Mouse (Mus musculus) frontal cortex, postnatal 25 days (tissue): ENCODE data around the gene Map3k10.

Experiments used
- DNase-seq, 2 experiments: peaks; one replicate each; pipeline ENCODE4 v3.0.0; 2022; ENCODE audit warnings: low spot score in 2 of 2

Gene Map3k10

DNA sequence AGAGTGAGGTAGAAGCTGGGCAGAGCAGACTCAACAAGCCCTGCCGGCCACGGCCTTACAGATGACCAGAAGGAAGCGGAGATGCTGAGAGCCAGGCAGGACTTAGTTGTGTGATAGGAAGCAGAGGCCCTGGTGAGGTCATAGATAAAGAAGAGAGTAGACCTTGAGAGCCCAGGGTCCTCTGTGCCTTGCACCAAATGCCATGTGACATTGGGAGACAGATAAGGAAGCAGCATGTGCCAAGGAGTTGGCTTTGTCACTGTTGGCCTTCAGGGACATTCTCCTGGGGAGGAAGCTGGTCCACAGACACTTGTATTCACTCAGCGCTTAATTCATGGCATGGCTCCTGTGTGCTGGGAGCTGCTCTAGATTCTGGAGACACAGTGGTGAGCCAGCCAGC lies 65.1 kb downstream of the Map3k10 start:
- DNase-seq, result no peak

- DNase-seq, result no peak
Observed at GRCm38 (mm10) chr7:27608130-27608529, 66.3 kb downstream of the Map3k10 start.

- peak in 1 of 2 experiments; percentile 55 for DNase-seq
Observed at GRCm38 (mm10) chr7:27607580-27607979, 66.8 kb downstream of the Map3k10 start.

- DNase-seq, result no peak
Observed at GRCm38 (mm10) chr7:27606481-27607254, 67.7 kb downstream of the Map3k10 start.
